Mouse (Mus musculus): Measurements from ENCODE around the gene Clic5.

Clic5 gene

GRCm38 (mm10) chr17:44202952-44203351 is 14.6 kb downstream of the Clic5 start:
- no peak for DNase-seq

- DNase-seq: no peak
Measured at GRCm38 (mm10) chr17:44204787-44205186, 16.4 kb downstream of the Clic5 start.

- no peak for DNase-seq
Measured at GRCm38 (mm10) chr17:44205562-44205961, 17.2 kb downstream of the Clic5 start.

- DNase-seq: no peak
Measured at GRCm38 (mm10) chr17:44208900-44209299, 20.5 kb downstream of the Clic5 start.

GRCm38 (mm10) chr17:44212960-44213619 is 24.7 kb downstream of the Clic5 start:
- no peak for DNase-seq

- DNase-seq: no peak
Measured at GRCm38 (mm10) chr17:44215196-44215799, 26.9 kb downstream of the Clic5 start.

GRCm38 (mm10) chr17:44217185-44217584 is 28.8 kb downstream of the Clic5 start:
- no peak for DNase-seq

- no peak for DNase-seq
Measured at GRCm38 (mm10) chr17:44219943-44220342, 31.6 kb downstream of the Clic5 start.

GRCm38 (mm10) chr17:44228428-44228827 is 40.0 kb downstream of the Clic5 start:
- no peak for DNase-seq

- peak; percentile 57 for DNase-seq
Measured at GRCm38 (mm10) chr17:44230083-44230482, 41.7 kb downstream of the Clic5 start.

GRCm38 (mm10) chr17:44239030-44239721 is 50.8 kb downstream of the Clic5 start:
- DNase-seq: peak; percentile 67

- DNase-seq: no peak
Measured at GRCm38 (mm10) chr17:44240742-44241141, 52.4 kb downstream of the Clic5 start.

- DNase-seq: no peak
Measured at GRCm38 (mm10) chr17:44244096-44244495, 55.7 kb downstream of the Clic5 start.

GRCm38 (mm10) chr17:44244625-44245024 is 56.2 kb downstream of the Clic5 start:
- no peak for DNase-seq

GRCm38 (mm10) chr17:44246153-44246700 is 57.8 kb downstream of the Clic5 start:
- DNase-seq: no peak

- no peak for DNase-seq
Measured at GRCm38 (mm10) chr17:44249544-44249943, 61.2 kb downstream of the Clic5 start.

- no peak for DNase-seq
Measured at GRCm38 (mm10) chr17:44252653-44253052, 64.3 kb downstream of the Clic5 start.

GRCm38 (mm10) chr17:44254698-44255097 is 66.3 kb downstream of the Clic5 start:
- no peak for DNase-seq

GRCm38 (mm10) chr17:44256583-44256982 is 68.2 kb downstream of the Clic5 start:
- DNase-seq: peak; percentile 86

- no peak for DNase-seq
Measured at GRCm38 (mm10) chr17:44259245-44259644, 70.9 kb downstream of the Clic5 start.

GRCm38 (mm10) chr17:44261594-44262202 is 73.3 kb downstream of the Clic5 start:
- peak; percentile 54 for DNase-seq

- DNase-seq: no peak
Measured at GRCm38 (mm10) chr17:44270043-44270442, 81.7 kb downstream of the Clic5 start.

- DNase-seq: no peak
Measured at GRCm38 (mm10) chr17:44271426-44271825, 83.0 kb downstream of the Clic5 start.

All from lung, postnatal 14 days (tissue).